Mouse (Mus musculus): ENCODE data around the gene Tipin. TPM values are rescaled to one million over a fixed set of nuclear protein-coding genes. Genes with fewer than 3 reads are reported as not detected.

Gene Tipin
- total RNA-seq, 2 experiments from 2014 or later, result 10.0 to 11.1 TPM

DNA sequence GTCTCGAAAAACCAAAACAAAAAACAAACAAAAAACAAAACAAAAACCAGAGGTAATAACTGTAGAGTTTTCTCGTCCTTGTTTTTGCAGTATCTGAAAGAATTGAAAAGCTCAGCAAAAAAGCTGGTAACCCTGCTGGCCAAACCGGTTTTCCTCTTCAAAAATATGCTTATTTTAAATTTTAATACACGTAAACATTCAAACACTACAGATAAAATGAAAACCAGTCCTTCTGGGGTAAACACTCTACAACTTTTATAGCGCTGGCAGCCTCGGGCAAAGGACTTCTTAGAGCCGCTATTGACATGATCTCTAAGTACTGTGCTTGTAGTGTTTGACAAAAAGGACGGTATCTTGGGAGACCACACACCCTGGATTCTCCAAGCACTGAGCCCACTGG, 60.3 kb downstream of the Tipin start:
- DNase-seq (ENCODE audit: low spot score), result no peak

DNA sequence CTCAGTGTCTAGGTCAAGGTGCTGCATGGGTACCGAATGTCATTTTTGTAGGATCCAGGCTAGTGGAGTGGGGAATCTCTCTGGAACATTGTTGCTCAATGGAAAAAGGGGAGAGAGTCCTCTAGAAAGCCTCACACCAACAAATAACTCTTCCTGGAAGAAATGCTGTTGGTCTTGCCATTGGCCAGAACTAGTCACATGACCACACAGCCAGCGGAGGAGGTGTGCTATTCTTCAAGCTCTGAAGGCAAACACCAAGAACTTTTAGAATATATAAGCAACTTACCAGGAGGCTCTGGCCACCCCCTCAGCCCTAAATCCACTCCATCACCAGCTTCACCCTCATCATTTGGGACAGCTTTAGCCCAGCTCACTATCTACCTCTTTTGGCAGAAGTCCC, 62.3 kb downstream of the Tipin start:
- DNase-seq (ENCODE audit: low spot score), result no peak

DNA sequence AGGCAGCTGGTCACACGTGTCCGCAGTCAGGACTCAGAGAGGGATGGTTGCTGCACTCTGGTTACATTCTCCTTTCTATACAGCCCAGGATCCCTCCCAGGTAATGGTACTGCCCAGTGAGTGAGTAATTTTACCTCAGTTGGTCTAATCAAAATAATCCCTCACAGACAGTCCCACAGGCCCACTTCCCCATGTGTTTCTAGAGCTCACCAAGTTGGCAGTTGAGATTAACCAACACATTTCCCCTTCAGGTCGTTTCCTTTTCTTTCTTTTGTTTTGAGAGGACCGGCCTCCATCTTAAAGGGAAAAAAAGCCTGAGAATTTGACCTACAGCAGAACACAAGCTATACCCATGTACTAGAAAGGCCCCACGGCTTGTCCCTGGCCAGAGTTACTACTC, 64.5 kb downstream of the Tipin start:
- DNase-seq (ENCODE audit: low spot score), result no peak

DNA sequence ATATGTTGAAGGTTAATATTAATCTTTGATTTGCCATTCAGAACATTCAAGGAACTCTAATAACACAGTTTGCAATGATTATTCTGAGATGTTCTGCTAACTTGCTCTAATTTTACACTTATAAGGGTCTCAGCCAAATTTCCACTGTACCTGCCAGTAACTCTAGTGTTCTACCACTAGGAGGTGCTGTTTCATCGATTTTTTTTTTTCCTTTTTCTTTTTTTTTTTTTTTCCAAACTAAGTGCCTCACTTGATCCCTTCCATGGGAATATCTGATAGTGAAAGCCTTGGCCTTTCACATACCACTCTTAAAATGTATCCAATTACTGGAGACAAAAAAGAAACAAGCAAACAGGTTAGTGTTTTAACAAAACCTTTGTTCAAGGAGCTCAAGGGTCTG, 66.0 kb downstream of the Tipin start:
- no peak for DNase-seq (ENCODE audit: low spot score)

DNA sequence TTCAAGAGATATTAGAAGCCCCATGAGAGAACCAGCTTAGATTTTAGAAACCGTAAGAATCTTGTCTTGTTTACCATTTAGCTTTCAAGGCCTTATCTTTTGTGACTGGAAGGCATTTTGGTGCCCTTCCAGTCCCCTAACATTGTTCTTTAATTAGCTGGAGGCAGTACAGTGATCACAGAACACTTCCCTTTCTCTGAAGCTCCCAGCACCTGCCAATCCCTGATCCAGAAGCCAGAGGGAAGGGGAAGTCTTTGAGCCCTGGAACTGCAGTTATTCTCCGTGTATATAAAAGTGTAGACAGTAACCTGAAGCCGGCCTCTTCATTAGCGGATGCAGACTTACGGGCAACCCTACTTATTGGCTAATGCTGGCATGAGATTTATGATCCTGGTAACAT, 68.1 kb downstream of the Tipin start:
- DNase-seq (ENCODE audit: low spot score), result no peak

DNA sequence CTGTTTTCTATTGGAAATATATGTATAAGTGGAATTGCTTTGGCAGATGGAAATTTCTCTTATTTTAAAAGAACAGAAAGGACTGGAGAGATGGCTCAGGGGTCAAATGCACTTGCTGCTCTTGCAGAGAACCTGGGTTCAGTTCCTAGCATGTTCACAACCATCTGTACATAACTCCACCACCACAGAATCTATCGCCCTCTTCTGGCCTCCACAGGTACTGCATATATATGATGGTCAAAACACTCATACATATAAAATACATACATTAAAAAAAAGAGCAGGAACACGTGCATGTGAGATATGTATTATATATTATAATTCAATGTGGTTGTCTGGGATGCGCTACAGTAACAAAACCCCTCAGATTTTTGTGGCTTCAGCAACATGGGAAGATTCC, 69.8 kb downstream of the Tipin start:
- no peak for DNase-seq (ENCODE audit: low spot score)

Other genes starting within 250 kb of the Tipin start
- under 1 TPM in 1 of 2 experiments, not detected in 1; 0.57 TPM for gene Lctl, start 164.4 kb upstream of the Tipin start, total RNA-seq (2021)
- under 1 TPM; 0.43 to 0.62 TPM for gene Zwilch, start 108.5 kb upstream of the Tipin start, total RNA-seq (2021)
- 100 to 1,000 TPM; 623 to 643 TPM for gene Rpl4, start 108.2 kb upstream of the Tipin start, total RNA-seq (2021)
- gene Snapc5, start 102.3 kb upstream of the Tipin start, total RNA-seq (2021), result 10 to 100 TPM; 23.3 to 24.1 TPM
- gene Uchl4, start 46.4 kb upstream of the Tipin start, total RNA-seq (2021), result 1 to 10 TPM; 1.3 to 2.1 TPM
- 10 to 100 TPM; 55.8 to 56.9 TPM for gene Map2k1, start 27.9 kb upstream of the Tipin start, total RNA-seq (2021)
- gene Dis3l, start 59.7 kb downstream of the Tipin start, total RNA-seq (2021), result 10 to 100 TPM; 22.5 to 24.6 TPM
- gene Megf11, start 104.0 kb downstream of the Tipin start, total RNA-seq (2021), result under 1 TPM; 0.45 to 0.59 TPM

Measured in gastrocnemius, adult 18-20 months (tissue).